Mouse (Mus musculus): ENCODE data around the gene Ncf2.

Ncf2 gene

DNA sequence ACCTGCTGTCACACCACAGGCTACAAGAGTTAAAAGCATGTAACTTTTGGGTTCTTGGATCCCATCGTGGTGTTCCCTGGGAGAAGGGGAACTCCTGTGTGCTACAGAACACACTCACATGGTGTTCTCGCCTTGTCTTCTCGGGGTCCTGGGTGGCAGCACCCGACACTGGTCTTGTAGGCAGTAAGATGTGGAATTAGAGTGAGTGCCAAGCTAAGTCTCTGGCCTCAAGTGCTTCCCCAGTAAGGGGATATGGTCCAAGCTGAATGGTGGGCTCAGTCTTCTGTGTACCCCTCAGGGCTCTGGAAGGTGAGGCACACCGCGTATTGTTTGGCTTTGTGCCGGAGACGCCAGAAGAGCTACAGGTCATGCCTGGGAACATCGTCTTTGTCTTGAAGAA is 30.1 kb downstream of the Ncf2 start:
- in situ Hi-C loops (cut with MboI, MseI) = no loop called here

DNA sequence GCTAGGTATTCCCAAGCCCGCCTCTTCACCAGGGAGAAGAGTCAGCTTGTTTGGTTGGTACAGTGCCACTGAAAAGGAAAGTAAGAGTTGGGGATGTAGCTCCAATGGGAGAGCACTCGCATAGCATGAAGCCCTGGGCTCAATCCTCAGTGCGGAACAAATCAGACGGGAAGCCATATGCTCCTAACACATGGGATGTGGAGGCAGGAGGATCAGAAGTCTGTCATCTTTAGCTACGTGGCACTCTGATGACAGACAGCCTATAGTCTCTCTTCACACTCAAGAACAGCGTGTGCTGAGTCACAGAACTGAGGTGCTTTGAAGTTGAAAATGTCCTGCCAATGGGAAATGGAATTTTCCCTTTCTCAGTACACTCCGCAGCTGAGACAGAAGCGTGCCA is 31.0 kb downstream of the Ncf2 start:
- in situ Hi-C loops (cut with MboI, MseI) = no loop called here

GRCm38 (mm10) chr1:152831619-152832018 is 31.6 kb downstream of the Ncf2 start:
- in situ Hi-C loops (cut with MboI, MseI) = no loop called here

DNA sequence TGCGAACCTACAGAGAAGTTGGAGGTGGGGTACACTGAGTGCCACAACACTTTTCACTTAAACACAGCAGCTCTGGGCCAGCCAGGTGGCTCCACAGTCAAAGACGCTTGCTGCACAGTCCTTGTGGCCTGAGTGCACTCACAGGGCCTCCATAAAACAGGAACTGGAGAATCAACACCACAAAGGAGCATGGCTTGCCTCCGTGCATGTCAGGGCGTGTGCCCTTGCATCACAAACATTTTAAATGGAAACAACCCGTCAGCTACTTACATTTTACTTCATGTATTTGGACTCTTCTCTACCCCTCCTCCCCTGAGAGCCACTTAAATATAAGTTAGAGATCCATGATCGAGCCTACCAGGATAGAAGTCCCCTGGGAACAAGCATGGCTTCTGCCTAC is 32.3 kb downstream of the Ncf2 start:
- in situ Hi-C loops (cut with MboI, MseI) = no loop called here

GRCm38 (mm10) chr1:152835061-152835460 is 35.1 kb downstream of the Ncf2 start:
- in situ Hi-C loops (cut with MboI, MseI) = no loop called here

- in situ Hi-C loops (cut with MboI, MseI) = no loop called here
Observed at GRCm38 (mm10) chr1:152838026-152838702, 38.2 kb downstream of the Ncf2 start.

DNA sequence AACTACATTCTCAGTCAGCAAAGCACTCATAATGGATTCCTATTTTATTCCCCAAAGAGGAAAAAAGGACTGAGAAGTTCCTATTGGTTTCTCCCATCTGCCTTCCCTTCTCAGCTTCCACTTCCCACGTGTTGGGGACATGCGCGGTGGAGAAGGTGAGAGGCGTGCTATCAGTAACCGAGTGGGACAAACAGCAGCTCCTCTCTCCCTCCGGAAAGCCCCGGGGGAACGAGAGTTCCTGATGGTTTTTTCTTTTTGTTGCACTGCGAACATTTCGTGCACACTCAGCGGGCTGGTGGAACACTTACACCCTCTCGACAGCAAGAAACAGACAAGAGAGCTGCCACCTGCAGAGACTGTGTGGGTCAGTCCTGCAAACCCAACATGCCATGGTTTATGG is 38.8 kb downstream of the Ncf2 start:
- in situ Hi-C loops (cut with MboI, MseI) = no loop called here

- in situ Hi-C loops (cut with MboI, MseI) = no loop called here
Observed at GRCm38 (mm10) chr1:152840343-152840742, 40.3 kb downstream of the Ncf2 start.

DNA sequence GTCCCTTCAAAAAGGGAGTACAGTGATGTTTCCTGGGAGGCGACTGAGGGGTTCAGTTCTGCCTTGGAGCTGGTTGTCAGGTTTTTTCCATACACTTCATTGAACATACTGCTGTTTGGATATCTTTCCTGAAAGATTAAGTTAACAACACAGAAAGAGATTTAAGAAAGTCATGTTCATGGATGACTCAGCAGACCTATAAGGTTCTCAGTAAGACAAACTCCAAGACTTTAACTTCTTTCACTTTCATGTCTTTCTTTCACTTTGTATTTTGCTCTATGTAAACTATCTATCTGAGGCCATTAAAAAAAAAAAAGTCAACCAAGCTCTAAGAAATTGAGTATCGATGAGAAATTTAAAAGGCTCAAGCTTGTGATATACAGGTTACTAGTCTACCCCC is 41.1 kb downstream of the Ncf2 start:
- in situ Hi-C loops (cut with MboI, MseI) = no loop called here

GRCm38 (mm10) chr1:152844634-152845033 is 44.6 kb downstream of the Ncf2 start:
- in situ Hi-C loops (cut with MboI, MseI) = no loop called here

- in situ Hi-C loops (cut with MboI, MseI) = no loop called here
Observed at GRCm38 (mm10) chr1:152845211-152845730, 45.3 kb downstream of the Ncf2 start.

GRCm38 (mm10) chr1:152846856-152847255 is 46.9 kb downstream of the Ncf2 start:
- in situ Hi-C loops (cut with MboI, MseI) = no loop called here

DNA sequence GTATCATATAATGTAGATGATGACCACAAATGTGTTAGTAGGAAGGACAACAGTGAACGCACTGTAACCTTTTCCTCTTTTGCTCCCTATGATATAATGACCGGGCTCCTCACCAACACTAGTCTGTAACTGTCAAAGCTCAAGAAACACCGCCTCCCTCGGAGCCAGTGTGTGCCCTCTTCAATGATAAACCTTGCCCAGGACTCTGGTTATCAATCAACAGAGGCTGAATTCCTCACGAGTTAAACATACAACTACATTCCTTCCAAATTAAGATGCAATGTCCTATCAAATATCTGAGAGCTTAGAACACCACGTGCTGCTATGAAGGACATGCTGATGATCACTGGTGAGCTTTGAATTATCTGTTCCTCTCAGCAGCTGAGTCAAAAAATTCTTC is 69.9 kb downstream of the Ncf2 start:
- in situ Hi-C loops (cut with MboI, MseI) = no loop called here

DNA sequence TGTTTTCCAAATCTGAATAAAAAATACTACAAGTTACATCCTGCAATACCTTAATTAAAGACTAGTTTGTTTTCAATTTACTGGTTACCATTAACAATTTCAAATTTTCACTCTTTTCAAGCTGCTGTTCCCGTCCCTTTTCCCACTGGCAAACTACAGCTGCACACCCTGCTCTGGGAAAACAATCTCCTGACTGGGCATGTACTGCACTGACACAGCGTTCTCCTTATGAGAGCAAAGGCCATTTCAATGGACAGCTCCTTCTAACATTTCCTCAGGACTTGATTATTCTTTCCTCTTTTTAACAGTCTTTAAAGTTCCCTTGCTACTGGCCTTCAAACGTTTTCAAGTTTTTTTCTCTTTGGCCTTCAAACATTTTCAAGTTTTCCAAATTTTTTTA is 71.0 kb downstream of the Ncf2 start:
- in situ Hi-C loops (cut with MboI, MseI) = no loop called here
